Mouse (Mus musculus) urinary bladder, adult 2 months (tissue): Measurements from ENCODE around the gene Grik4. TPM values are rescaled to one million over a fixed set of nuclear protein-coding genes. Genes with fewer than 3 reads are reported as not detected.

Experiments
- DNase-seq: peaks from one replicate; pipeline ENCODE4 v3.0.0; 2022; ENCODE audit warnings: low spot score
- polyA plus RNA-seq: library from polyadenylated mRNA; depleted of rRNA; stranded (reverse); fragments of >200 nt; gene quantifications from 2 replicates; pipeline ENCODE4 v1.2.3, GENCODE M21; 2012

Grik4 gene
- polyA plus RNA-seq, 1 experiment: 0.25 TPM

GRCm38 (mm10) chr9:42672982-42673381 is 271.3 kb downstream of the Grik4 start:
- DNase-seq: no peak

GRCm38 (mm10) chr9:42670619-42671018 is 273.7 kb downstream of the Grik4 start:
- no peak for DNase-seq

GRCm38 (mm10) chr9:42661481-42661880 is 282.8 kb downstream of the Grik4 start:
- DNase-seq: no peak

DNA sequence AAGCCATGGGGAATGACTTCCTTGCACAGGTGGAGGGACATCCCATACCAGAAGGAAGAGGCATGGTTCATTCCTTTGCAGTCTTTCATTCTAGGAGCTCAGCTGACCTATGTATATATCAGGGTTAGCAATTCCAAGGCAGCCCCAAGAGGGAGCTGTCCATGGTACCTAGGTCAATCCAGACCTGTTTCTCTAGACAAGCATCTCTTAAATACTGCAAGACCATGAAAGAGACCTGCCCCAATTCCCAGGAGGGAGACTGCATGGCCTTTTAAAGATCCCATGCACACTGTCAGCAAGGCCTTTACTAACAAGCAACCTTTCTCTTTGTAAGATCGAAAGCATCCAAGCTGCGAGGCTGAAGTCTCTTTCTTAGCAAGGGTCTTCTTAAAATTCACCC is 291.5 kb downstream of the Grik4 start:
- DNase-seq: no peak

DNA sequence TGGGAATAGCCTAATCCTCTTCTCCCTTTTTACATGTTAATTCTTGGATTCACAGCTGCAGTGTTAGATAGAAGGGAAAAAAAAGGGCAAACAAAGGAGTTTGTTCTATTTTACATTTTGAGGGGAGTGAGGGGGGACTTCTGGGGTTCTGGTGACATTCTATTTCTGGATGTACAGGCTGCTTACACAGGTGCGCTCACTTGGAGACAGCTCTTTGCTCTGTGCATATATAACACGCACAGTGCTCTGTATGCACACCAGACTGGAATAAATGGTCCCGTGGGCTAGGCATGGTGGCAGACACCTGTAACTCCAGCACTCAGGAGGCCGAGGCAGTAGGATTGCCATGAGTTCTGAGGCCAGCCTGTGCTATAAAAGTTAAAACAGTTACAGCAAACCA is 292.0 kb downstream of the Grik4 start:
- DNase-seq: no peak

DNA sequence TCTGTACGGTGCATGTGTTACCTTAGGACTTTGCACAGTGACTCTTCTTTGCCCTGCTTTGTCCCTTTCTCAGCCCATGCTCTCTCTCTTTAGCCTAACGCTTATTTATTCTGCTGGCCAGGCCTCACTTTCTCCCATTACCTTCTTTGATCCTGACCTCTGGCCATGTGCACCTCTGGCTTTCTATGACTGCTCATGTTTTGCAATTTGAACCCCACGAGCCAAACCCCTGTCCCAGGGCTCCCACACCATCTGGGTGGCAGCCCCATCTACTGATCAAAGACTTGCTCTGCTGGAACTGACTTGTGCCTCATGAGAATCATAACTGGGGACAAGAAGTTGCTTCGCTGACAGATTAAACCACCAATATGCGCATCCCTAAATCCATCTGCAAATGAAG is 294.4 kb downstream of the Grik4 start:
- DNase-seq: no peak

DNA sequence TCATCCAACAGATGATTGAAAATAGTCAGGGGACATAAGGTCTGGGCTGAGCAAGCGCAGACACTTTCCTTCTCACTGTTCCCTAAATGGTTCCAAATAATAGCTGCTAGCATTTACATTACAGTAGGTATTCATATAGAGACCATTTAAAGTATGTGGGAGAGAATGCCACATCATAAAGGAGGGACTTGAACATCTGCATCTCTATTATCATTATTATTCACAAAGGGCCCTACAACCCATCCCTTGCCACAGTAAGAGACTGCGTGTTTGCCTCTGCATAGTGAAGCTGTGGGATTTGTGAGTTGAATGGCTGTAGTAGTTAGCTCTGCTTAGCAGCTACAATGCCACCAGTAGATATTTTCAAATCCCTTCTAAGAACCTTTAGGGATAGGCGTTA is 296.2 kb downstream of the Grik4 start:
- no peak for DNase-seq

DNA sequence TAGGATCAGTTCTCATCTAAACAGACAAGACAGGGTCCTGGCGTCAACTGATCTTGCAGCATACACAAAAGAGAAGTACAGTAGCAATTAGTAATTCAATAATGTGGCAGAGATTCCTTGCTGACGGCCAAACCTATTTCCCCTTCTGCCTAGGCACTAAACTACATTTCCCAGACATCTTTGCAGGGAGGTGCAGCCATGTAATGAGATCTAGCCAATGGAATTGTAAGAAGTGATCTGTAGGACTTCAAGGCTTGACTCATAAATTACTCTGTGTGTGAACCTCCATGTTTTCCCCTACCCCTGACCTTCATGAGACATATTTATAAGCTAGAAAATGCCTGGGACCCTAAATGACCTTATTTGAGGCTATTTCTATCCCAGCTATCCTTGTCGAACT is 296.7 kb downstream of the Grik4 start:
- no peak for DNase-seq

- DNase-seq: no peak
Measured at GRCm38 (mm10) chr9:42646821-42647220, 297.5 kb downstream of the Grik4 start.

- no peak for DNase-seq
Measured at GRCm38 (mm10) chr9:42645161-42645560, 299.1 kb downstream of the Grik4 start.

DNA sequence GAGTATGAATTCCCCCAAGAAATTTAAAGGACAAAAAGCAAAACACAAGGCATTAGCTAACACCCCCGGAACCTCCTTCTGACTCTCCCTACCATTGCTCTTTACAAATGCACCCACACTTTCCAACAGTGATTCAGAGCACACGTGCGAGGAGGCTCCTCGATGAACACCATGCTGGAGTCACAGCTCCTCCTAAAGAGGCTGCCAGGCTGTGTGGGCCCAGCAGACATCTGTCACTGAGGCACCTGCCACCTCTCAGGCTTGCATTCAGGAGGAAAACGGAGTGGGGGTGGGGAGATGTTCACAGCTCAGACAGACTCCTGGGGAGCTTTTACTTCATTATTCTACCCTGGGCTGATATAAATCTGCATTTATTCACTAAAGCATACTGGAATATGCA is 301.5 kb downstream of the Grik4 start:
- DNase-seq: no peak

DNA sequence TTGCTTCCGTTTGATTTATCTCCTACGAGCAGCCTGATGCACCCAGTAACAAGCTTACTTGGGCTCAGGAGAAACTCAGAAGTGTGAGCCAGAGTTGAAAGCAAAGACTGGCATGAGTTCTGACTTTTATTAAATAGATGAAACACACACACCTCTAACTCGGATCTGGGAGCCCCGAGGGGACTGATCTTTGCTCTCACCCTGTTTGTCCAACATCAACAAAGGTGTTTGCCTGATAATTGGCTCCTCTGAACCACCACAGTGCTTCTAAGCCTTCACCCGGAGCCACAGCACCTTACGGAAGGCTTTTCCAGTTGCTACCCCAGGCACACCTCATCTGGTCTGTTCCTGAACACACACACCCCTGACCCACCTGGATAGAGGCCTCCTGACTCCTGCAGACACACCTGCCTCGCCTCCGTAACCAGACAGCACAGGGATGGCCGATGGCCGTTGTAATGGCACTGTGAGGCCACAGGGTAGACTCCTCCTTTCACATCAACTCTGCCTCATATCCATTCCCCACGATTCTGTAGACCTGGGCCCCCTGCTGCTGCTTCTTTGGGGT is 302.7 kb downstream of the Grik4 start:
- DNase-seq: no peak

DNA sequence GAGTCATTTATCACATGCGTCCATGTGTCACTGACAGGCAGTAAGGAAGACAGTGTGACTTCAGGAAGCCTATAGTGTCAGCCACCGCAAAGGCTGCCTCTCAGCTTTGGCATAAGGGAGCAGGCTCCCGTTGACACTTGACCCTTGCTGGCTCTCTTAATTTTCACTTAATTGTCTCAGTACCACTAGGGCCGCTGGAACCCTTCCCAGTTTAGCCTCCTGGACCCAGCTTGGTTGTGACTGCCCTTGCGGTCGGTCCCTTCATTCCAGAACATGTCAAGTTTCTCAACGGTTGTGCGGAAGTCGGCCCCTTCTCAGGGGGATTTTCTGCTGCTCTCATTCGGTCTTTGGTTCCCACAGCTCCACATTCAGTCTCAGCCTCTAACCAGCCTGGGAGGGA is 307.8 kb downstream of the Grik4 start:
- DNase-seq: no peak

DNA sequence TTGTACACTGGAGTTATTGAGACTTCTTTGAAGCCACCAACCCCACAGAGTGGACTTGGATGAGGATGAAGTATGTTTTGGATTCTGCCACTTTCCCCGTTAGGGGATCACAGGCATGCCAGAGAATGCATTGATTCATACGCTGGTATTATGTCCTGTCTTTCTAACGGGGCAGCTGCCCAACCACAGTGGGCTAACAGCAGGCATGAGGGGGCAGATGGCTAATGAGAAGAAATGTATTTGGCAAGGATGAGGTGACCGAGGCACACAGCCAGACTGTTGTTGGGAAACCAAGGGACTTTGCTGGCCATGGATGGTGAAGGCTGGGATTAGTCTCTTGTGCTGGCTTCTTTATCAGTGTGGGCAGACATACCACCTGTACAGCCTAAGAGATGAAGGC is 312.8 kb downstream of the Grik4 start:
- DNase-seq: no peak

GRCm38 (mm10) chr9:42627634-42628033 is 316.7 kb downstream of the Grik4 start:
- no peak for DNase-seq

- no peak for DNase-seq
Measured at GRCm38 (mm10) chr9:42627146-42627545, 317.1 kb downstream of the Grik4 start.

DNA sequence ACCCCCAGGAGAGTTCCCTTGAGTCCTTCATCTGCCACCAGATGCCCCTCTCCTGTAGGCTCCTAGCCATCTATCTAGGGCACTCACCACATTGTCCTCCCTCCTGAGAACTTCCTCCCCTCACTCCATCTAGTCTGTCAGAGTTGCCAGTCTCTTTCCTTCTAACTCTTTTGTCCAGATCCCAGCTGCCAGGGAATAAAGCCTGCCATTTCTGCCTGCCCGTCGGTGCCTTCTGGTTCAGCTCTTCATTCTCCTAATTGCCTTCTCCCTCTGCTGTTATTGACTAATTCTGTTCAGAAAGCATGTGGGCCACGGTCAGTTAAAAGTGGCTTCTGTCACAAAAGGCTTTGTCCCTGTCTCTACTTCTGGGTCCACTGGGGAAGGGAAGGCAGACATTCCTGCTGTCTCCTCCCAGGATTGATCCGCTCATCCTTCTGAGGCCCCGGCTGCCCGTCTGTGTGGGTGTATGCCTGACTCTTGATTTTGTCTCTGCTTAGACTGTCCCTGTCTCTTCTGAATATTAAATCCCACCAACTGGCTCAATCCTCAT is 318.0 kb downstream of the Grik4 start:
- no peak for DNase-seq

DNA sequence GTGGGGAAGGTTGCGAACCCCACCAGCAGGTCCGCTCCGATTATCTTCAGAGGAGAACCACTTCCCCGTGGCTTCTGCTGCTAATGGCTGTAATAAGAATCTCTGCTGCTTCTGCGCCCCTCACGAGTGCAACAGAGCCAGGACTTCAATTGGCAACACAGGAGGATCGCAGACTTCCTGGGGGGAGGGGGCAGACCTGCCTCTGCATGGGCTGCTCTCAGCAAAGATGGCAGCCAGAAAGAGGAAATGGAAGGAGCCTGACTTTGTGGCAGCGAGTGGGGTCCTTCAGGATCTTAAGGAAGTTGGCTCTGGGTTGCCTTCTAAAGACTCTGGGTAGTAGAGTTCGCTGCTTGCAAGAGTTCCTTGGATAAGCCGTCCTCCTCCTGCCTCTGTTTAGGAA is 329.9 kb downstream of the Grik4 start:
- DNase-seq: no peak

- DNase-seq: no peak
Measured at GRCm38 (mm10) chr9:42613827-42614226, 330.5 kb downstream of the Grik4 start.

DNA sequence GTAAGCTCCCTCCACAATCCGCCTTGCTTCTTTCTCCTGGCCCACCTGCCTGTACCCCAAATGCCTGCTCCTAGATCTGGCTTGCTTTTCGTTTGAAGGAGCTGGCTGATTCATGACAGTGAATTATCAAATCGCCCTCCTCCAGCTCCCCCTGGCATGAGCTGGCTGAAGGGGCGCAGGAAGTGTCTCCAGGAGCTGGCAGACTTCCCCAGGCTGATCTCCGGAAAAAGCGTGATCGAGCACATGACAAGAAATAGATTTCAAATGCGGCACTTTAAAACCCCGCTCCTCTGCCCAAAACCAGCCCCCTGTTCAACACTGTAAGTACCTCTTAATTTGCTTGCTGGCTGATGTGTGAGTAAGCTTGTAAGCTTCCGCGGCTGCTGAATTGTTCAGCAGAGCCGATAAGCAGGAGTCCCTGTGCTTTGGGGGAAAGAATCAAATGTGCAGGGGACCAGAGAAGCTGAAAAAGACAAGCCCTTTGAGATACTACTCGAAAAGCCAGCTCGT is 331.8 kb downstream of the Grik4 start:
- DNase-seq: no peak

- no peak for DNase-seq
Measured at GRCm38 (mm10) chr9:42601445-42601844, 342.8 kb downstream of the Grik4 start.

DNA sequence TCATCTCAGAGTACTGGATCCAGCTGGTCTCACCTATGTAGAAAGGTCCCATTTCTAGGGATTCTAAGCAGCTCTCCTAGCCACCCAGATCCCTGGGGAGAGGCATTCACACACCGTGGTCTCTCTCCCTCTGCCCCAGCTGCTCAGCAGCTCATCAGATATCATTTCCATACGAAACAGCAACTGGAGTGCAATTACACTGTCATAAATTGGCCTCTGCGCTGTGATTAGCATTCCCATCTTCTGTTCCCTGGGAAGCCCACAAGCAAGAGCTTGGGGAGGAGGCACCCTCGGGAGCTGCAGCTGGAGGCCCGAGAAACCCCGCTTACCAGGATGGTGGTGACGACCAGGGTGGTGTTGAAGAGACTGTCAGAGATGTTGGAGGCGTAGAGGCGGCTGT is 346.8 kb downstream of the Grik4 start:
- DNase-seq: no peak

- no peak for DNase-seq
Measured at GRCm38 (mm10) chr9:42578511-42578910, 365.8 kb downstream of the Grik4 start.

DNA sequence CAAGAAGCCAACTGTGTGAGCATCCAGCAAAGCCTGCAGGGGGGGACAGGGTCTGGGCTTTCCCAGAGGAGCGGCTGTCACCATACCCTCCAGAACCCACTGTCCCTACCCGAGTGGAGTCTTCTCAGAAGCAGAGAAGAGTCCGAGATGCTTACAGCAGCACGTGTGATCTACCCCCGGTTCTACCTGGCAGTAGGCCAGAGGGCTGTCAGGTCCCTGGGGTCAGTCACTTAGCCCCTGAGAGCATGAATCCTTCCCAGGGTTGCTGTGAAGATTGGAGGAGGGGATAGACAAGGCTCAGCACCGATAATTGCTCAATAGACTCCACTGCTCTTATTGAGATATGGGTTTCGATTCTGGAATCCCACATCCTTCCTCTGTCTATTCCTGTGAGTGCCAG is 366.2 kb downstream of the Grik4 start:
- DNase-seq: no peak
